Mouse (Mus musculus) forebrain, embryonic 10.5 days (tissue): ENCODE results near the gene Dvl2. TPM values are rescaled to one million over a fixed set of nuclear protein-coding genes. Genes with fewer than 3 reads are reported as not detected.

Source experiments
- DNase-seq: peaks from one replicate; pipeline ENCODE4 v3.0.0-alpha.2; 2017; ENCODE audit warnings: low spot score; ENCODE audit errors: extremely low spot score
- H3K27ac ChIP-seq: fragments of 300-500 bp; sonication (generic); 2 replicates; pipeline ENCODE4 v1.5.1; 2016; ENCODE audit warnings: mild to moderate bottlenecking
- H3K27me3 ChIP-seq: fragments of 300-500 bp; sonication (generic); 2 replicates; pipeline ENCODE4 v1.6.1; 2016; ENCODE audit warnings: mild to moderate bottlenecking; ENCODE audit not compliant: poor library complexity, severe bottlenecking
- H3K36me3 ChIP-seq: fragments of 300-500 bp; sonication (generic); replicated peaks from 2 replicates; pipeline ENCODE4 v1.6.1; 2016; ENCODE audit warnings: mild to moderate bottlenecking, moderate library complexity
- H3K4me1 ChIP-seq: fragments of 300-500 bp; sonication (generic); 2 replicates; pipeline ENCODE4 v1.6.1; 2016
- H3K4me3 ChIP-seq: fragments of 300-500 bp; sonication (generic); 2 replicates; pipeline ENCODE4 v1.5.1; 2016; ENCODE audit warnings: mild to moderate bottlenecking, moderate library complexity
- H3K9me3 ChIP-seq: fragments of 300-500 bp; sonication (generic); 2 replicates; pipeline ENCODE4 v1.6.1; 2016; ENCODE audit warnings: mild to moderate bottlenecking, moderate library complexity
- WGBS: fragments of 180-500 bp; shearing (Covaris S2); methylation state at CpG from one replicate; pipeline ENCODE4 v1.1.7; 2016; 5-methylcytosine and 5-hydroxymethylcytosine counted together
- polyA plus RNA-seq: library from polyadenylated mRNA; unstranded; fragments of >200 nt; fragmentation: Nextera tagmentation; extraction: Ambion mirVana; gene quantifications from 2 replicates; pipeline ENCODE4 v1.2.1, GENCODE M21; 2016

Gene Dvl2
- polyA plus RNA-seq, 1 experiment from 2014 or later: 44.3 TPM

DNA sequence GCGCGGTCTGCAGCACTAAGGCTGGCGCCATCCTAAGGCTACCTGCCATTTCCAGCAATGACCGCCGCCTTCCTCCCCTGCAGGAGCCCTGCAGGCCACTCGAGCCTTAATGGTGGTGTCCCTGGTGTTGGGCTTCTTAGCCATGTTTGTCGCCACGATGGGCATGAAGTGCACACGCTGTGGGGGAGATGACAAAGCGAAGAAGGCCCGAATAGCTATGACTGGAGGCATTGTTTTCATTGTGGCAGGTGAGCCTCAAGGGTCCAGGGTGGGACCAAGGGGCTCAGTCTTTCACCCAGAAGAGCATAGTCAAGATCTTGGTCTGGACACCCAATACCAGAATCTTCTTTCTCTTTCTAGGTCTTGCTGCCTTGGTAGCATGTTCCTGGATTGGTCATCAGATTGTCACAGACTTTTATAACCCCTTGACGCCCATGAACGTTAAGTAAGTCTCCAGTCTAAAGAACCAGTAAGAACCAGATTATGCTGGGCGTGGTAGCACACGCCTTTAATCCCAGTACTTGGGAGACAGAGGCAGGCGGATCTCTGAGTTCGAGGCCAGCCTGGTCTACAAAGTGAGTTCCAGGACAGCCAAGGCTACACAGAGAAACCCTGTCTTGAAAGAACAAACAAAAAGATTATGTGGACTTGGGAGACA is 33.4 kb upstream of the Dvl2 start:
- H3K4me3 ChIP-seq: peak overlapping the region; percentile 48
- WGBS: 42% methylated on average over 17 of the region's 17 CpGs
- peak overlapping the region; percentile 74 for H3K27ac ChIP-seq

DNA sequence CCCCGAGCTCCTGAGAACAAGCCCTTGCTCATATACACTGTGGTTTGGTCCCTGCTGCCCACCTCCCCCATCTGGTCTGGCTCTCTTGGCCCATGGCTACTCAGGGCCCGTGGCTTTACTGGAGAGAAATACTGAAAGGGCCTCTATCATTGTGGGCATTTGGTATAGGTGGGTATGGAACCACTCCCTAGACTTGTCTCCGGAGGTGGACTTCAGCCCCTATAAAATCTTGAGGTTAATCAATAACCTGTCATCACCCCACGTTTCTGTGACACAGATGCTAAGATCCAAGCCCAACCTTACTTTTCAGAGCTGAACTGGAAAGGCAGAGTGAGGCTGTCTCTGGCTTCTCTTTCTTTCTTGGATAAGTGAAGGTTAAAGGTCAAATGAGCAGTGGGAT is 31.6 kb upstream of the Dvl2 start:
- Histone ChIP-seq H3K36me3 (peaks cover 61% of the 10 kb centered on the region), H3K27me3 (peaks cover 47% of the 10 kb centered on the region), H3K4me1 (peaks cover 21% of the 10 kb centered on the region), H3K9me3 (no peaks in the 10 kb centered on the region), H3K27ac (no peak overlapping the region), H3K4me3 (no peak overlapping the region)
- no peak for DNase-seq
- WGBS: 93% methylated on average over 4 of the region's 4 CpGs

More for the DNA sequence above, 33.4 kb upstream of the Dvl2 start:
- Histone ChIP-seq H3K4me1 (peaks cover 21% of the 10 kb centered on the region), H3K36me3 (peaks cover 43% of the 10 kb centered on the region), H3K27me3 (peaks cover 65% of the 10 kb centered on the region), H3K9me3 (no peaks in the 10 kb centered on the region)
- DNase-seq: no peak

DNA sequence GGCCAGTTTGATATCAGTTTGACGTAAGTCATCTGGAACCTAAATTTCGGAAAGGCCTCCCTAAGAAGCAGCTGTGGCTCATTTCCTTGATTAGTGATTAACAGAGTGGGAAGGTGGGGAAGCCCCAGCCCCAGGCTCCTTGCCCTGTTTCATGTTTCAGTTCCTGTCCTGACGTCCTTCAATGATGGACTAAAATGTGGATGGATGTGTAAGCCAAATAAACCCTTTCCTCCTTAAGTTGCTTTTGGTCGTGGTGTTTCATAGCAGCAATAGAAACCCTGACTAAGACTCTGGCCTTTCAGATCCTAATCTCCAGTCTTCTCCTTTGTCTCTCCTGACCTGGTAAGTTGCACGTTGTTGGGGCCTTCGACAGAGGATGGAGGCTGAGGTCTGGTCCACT is 30.2 kb upstream of the Dvl2 start:
- 89% methylated on average over 6 of the region's 6 CpGs for WGBS
- no peak overlapping the region for H3K4me3 ChIP-seq
- H3K4me1 ChIP-seq: peaks cover 16% of the 10 kb centered on the region
- H3K9me3 ChIP-seq: no peaks in the 10 kb centered on the region
- no peak overlapping the region for H3K27ac ChIP-seq
- DNase-seq: no peak
- peaks cover 32% of the 10 kb centered on the region for H3K27me3 ChIP-seq
- H3K36me3 ChIP-seq: peaks cover 75% of the 10 kb centered on the region

DNA sequence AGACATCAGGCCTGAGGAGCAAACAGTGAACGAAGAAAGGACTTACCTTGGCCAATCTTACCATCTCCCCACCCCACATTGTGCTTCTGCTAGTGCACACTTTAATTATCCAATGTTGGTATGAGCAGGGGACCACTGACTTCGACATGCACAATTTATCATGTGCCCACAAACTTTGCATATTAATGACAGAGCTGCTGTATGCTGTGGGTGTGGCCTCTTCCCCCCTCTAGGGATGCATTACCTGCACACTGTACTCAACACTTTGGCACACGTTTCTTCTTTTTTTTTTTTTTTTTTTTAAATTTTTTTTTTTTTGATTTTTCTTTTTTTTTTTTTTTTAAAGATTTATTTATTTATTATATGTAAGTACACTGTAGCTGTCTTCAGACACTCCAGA is 29.6 kb upstream of the Dvl2 start:
- no peak for DNase-seq
- WGBS: 95% methylated on average over 3 of the region's 3 CpGs
- peaks cover 81% of the 10 kb centered on the region for H3K36me3 ChIP-seq
- H3K4me3 ChIP-seq: no peak overlapping the region
- H3K27me3 ChIP-seq: peaks cover 27% of the 10 kb centered on the region
- no peaks in the 10 kb centered on the region for H3K9me3 ChIP-seq
- H3K27ac ChIP-seq: no peak overlapping the region
- H3K4me1 ChIP-seq: peaks cover 12% of the 10 kb centered on the region

DNA sequence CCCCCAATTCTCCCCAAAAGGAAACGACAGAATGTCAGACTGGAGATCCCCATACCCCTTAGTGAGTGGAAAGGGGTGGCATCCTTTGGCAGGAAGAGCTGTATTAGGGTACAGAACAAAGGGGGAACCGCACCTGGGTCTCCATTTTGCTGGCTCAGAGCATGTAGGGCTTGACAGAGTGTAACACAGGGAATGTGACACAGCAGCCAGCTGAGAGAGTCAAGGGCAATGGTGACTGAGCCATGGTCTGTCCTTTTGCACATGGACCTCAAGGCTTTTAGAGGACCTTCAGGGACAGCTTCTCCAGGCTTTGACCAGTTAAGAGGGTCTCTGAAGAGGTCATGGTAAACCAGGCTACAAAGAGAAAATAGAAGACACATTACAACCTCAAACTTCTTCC is 25.5 kb upstream of the Dvl2 start:
- Histone ChIP-seq H3K36me3 (peaks cover 87% of the 10 kb centered on the region), H3K9me3 (no peaks in the 10 kb centered on the region), H3K4me1 (peaks cover 12% of the 10 kb centered on the region), H3K27ac (no peak overlapping the region), H3K4me3 (no peak overlapping the region), H3K27me3 (no peaks in the 10 kb centered on the region)
- DNase-seq: no peak
- WGBS: 93% methylated on average over 2 of the region's 2 CpGs

DNA sequence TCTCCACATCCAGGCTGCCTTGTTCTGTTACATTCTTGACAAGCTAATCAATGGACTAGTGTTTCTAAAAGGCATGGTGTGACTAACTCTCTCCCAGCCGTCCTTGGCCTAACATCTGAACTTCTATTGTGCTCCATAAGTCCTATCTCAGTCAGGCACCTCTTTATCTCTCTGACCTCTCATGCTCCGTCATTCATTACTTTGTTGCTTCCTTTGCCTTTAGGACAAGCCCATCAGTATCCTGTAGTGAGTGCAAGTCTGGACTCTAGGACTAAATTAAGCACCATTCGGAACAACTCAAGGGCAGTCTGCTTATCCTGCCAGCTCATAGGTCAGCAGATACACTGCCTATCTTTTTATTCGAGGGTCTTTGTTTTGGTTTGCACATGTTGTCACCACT is 24.1 kb upstream of the Dvl2 start:
- Histone ChIP-seq H3K4me3 (no peak overlapping the region), H3K27me3 (no peaks in the 10 kb centered on the region), H3K27ac (no peak overlapping the region), H3K4me1 (peaks cover 14% of the 10 kb centered on the region), H3K36me3 (peaks cover 79% of the 10 kb centered on the region), H3K9me3 (no peaks in the 10 kb centered on the region)
- 84% methylated on average over 4 of the region's 4 CpGs for WGBS
- no peak for DNase-seq

DNA sequence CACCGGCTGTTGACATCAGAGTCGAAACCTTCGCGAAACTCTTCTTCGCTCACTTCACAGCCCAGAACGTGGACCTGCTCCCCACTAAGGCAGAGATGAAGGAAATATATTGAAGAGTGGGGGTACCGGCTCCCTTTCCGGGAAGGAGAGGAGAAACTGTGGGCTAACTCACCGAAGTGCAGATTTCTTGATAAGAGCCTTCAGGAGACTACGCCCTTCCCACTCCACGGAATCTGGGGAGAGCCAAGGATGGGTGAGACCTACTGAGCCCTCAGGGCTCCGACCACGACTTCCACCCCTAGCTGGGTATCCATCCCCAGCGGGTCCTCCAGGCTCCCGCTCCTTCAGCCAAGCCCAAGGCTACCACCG is 20.6 kb upstream of the Dvl2 start:
- Histone ChIP-seq H3K9me3 (no peaks in the 10 kb centered on the region), H3K27me3 (no peaks in the 10 kb centered on the region), H3K4me1 (peaks cover 38% of the 10 kb centered on the region), H3K27ac (peak overlapping the region; percentile 99), H3K36me3 (peaks cover 66% of the 10 kb centered on the region), H3K4me3 (peak overlapping the region; percentile 99)
- 5% methylated on average over 16 of the region's 16 CpGs for WGBS
- DNase-seq: no peak

DNA sequence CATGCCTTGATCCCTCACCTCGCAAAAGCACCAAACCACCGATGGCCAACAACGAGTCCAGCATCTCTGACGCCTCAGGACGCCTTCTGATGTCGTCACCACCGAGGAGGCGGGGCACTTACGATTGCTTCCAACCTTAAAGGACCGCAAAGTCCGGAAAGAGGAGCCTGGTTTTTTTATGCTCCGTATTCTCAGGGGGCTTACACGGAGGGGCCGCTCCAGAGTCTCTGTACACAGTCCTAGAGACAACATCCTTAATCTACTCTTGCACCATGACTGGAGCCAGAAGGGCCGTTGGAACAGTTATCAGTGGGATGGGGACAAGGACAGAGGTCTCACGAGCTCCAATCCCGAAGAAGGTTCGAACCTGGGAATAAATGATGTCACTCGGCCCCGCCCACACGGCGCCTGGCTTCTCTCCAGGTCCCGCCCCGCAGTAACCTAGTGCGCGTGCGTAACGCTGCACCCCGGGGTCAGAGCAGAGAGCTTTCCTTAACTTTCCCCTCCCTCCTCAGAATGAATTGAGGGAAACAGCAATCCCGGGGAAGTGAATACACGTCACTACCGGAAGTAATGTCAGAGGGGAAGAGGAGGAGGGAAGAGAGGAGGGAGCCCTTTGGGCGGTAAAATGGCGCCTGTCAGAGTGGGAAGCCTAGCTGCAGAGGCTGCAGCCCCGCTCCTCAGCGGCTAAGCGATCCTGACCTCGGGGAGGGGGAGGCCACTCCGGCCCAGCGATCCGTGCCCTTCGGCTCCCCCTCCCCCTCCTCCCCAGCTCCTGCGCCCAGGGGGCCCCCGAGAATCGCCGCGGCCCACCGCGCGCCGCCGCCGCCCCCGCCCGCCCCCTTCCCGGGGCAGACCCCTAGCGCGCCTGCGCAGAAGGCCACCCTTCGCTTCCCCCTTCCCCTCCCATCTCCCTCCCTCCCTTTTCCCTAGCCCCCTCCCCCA is 19.9 kb upstream of the Dvl2 start:
- under 1% methylated on average over 39 of the region's 60 CpGs for WGBS
- peak; percentile 99 for DNase-seq
- H3K4me3 ChIP-seq: peak overlapping the region; percentile 99
- H3K4me1 ChIP-seq: peaks cover 38% of the 10 kb centered on the region
- peaks cover 66% of the 10 kb centered on the region for H3K36me3 ChIP-seq
- H3K9me3 ChIP-seq: no peaks in the 10 kb centered on the region
- no peaks in the 10 kb centered on the region for H3K27me3 ChIP-seq
- H3K27ac ChIP-seq: peak overlapping the region; percentile 99

DNA sequence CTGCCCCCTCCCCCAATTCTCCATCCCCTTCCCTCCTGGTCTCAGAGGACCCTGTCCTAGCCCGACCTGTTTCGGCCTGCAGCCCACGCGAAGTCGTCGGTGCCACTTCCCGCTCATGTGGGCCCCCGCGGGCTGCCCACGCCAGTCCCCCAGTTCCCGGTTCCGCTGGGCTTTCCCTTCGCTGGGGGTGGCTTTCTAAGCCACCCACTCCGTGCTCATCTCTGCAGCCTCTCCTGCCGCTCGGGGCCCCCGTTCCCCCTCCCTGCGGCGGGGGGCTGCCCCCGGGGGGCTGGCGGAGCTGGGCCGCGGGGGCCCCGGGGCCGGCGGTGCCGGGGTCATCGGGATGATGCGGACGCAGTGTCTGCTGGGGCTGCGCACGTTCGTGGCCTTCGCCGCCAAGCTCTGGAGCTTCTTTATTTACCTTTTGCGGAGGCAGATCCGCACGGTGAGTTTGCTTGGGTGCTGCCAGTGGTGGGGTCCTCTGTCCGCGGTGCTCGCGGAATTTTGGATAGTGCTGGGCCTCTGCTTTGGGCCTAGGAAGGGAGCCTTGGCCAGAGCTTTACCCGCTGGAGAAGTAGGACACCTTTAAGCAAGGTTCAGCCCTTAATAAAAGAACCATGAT is 19.1 kb upstream of the Dvl2 start, which contains the start of gene Ctdnep1:
Ctdnep1 (plus strand) TSS at position 16 of the 622 bp plus-strand sequence.
- peaks cover 38% of the 10 kb centered on the region for H3K4me1 ChIP-seq
- under 1% methylated on average over 43 of the region's 43 CpGs for WGBS
- peak within 1 kb of the TSS; percentile 99 for H3K4me3 ChIP-seq
- H3K27ac ChIP-seq: peak within 1 kb of the TSS; percentile 99
- H3K36me3 ChIP-seq: peaks cover 64% of the 10 kb centered on the region
- peak; percentile 44 for DNase-seq
- no peaks in the 10 kb centered on the region for H3K27me3 ChIP-seq
- no peaks in the 10 kb centered on the region for H3K9me3 ChIP-seq

DNA sequence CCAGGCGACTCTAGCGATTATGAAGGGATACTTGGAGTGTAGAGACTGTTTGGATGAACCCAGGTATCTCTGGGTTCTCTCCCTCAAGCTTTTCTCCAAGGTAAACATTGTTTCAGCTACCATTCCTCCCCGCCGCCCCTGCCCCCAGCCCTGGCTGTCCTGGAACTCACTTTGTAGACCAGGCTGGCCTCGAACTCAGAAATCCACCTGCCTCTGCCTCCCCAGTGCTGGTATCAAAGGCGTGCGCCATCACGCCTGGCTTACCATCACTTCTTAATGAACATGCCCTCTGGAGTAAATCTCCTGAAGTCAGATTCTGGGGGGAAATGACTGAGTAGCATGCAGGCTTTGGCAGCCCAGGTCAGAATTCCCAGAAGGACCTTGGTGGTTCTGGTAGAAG is 18.2 kb upstream of the Dvl2 start, which contains the start of gene Elp5:
Elp5 (minus strand) TSS at position 293 of the 400 bp plus-strand sequence.
- Histone ChIP-seq H3K4me3 (peak within 1 kb of the TSS; percentile 99), H3K27me3 (no peaks in the 10 kb centered on the region), H3K27ac (peak within 1 kb of the TSS; percentile 99), H3K36me3 (peaks cover 64% of the 10 kb centered on the region), H3K4me1 (peaks cover 38% of the 10 kb centered on the region), H3K9me3 (no peaks in the 10 kb centered on the region)
- no peak for DNase-seq
- WGBS: 67% methylated on average over 8 of the region's 8 CpGs

DNA sequence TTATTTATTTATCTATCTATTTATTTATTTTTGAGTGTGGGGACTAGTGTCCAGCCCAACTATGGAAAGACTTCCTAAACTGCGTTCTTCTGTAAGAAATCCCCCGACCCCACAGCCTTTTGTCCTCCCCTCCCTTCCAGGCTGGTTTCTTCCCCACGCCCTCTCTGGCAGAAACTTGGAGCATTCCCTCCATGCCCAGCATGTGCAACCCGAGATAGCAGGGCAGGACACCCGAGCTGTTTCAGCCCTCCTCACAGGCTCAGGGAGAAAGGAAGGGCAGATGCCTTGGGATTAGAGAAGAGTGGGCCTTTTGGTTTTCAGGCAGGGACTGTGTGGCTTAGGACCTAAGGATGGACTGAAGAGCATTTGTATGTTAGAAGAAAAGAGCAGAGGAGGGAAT is 17.5 kb upstream of the Dvl2 start:
- DNase-seq: no peak
- H3K27ac ChIP-seq: peak overlapping the region; percentile 99
- 50% methylated on average over 5 of the region's 5 CpGs for WGBS

DNA sequence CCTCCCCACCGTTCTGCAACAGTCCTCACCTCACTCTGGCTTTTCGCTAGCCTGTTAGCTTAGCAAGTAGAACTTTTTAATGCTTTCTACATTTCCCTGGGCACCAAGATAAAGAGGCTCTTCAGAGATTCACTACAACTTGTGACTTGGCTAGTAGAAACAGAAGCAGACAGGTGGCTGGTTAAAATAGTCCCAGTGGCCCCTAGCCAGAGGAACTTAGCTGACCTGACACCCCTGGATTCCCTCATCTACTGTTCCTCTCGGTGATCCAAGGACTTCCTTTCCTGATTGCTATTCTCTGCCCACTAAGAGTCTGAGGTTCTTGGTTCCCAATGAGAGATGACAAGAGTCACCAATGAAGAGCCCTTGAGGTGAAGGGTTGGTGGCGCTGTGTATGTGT is 17.0 kb upstream of the Dvl2 start:
- H3K4me3 ChIP-seq: peak overlapping the region; percentile 99
- WGBS: 84% methylated on average over 4 of the region's 4 CpGs
- peaks cover 38% of the 10 kb centered on the region for H3K4me1 ChIP-seq
- H3K27ac ChIP-seq: peak overlapping the region; percentile 99; the same call in 1 of the 2 replicates
- no peaks in the 10 kb centered on the region for H3K27me3 ChIP-seq
- DNase-seq: no peak
- no peaks in the 10 kb centered on the region for H3K9me3 ChIP-seq
- peaks cover 64% of the 10 kb centered on the region for H3K36me3 ChIP-seq

More for the DNA sequence above, 17.5 kb upstream of the Dvl2 start:
- H3K9me3 ChIP-seq: no peaks in the 10 kb centered on the region
- H3K4me3 ChIP-seq: peak overlapping the region; percentile 99
- H3K36me3 ChIP-seq: peaks cover 64% of the 10 kb centered on the region
- peaks cover 38% of the 10 kb centered on the region for H3K4me1 ChIP-seq
- H3K27me3 ChIP-seq: no peaks in the 10 kb centered on the region
